Mouse (Mus musculus): Measurements from ENCODE around the gene Mrc2. TPM values are rescaled to one million over a fixed set of nuclear protein-coding genes. Genes with fewer than 3 reads are reported as not detected.

The Mrc2 gene
- polyA plus RNA-seq, 2 experiments: 0.28 to 0.80 TPM

DNA sequence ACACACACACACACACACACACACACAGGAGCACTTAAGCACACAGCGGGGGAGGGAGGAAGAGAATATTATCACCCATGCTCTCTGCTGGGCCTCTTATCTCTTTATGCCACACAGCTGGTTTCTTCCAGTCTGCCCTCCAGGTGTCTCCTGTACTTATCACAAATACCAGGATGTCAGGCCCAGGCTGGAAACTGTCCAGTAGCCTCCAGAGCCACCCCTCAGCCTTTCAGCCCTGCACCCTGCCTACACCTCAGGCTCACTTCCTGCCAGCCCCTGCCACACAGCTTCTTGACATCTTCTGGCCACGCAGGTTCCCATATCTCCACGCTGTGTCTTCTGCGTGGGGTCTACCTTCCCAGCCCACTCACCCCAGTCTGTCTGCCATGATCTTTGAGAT, 73.6 kb downstream of the Mrc2 start:
- peaks cover 44 to 51% of the 10 kb centered on the region in 2 experiments for H3K4me1 ChIP-seq (replicated peaks; ENCODE audit: control insufficient read depth in 2 of 2, insufficient read depth in 2 of 2, low read length in 1 of 2)
- H3K36me3 ChIP-seq (replicated peaks; ENCODE audit: control insufficient read depth, insufficient read depth, low read depth): no peaks in the 10 kb centered on the region
- TF ChIP-seq CTCF (IDR thresholded peaks at IDR 0.05; ENCODE audit: low read depth): no peak
- peak; percentile 96 for TF ChIP-seq EP300 (IDR thresholded peaks at IDR 0.05; ENCODE audit: low read depth)
- no peak overlapping the region for H3K4me3 ChIP-seq (ENCODE audit: insufficient read depth in 1 of 2, low read depth in 2 of 2, low read length in 2 of 2)
- peaks cover 15% of the 10 kb centered on the region for H3K27me3 ChIP-seq (ENCODE audit: control insufficient read depth, insufficient read depth, low read length)
- H3K27ac ChIP-seq: peak overlapping the region; percentile 92
- peak; percentile 95 for ATAC-seq (ENCODE audit: insufficient read depth)
- 15% methylated on average over 4 of the region's 4 CpGs for WGBS (ENCODE audit: insufficient replicate concordance)
- H3K9me3 ChIP-seq (ENCODE audit: control insufficient read depth, low read length): no peaks in the 10 kb centered on the region
- peak overlapping the region; percentile 59 for H3K4me2 ChIP-seq (ENCODE audit: low read depth)
- peak overlapping the region; percentile 58 for H3K9ac ChIP-seq (replicated peaks)
- DNase-seq (ENCODE audit: low read depth in 3 of 3, low spot score in 3 of 3): peak; percentile 89 to 93 (median 91)

DNA sequence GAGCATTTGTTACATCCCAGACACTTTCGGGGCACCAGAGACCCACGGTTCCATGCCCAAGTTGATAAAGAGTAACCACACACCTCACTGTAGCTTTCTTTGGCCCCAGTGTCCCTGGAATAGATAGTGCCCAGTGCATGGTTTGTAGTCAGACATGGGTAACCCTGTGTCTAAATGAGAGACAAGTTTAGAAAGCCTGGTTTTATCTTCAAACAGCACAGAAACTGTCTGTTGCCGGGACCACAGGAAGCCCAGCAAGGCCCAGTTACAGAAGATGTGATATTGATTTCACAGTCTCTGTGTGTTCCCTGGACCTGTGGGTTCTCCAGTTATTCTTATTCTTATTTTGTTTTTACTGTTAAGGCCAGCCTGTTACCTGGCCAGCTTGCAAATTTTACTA, 74.7 kb downstream of the Mrc2 start:
- Histone ChIP-seq H3K9ac (replicated peaks) (peak overlapping the region; percentile 10; the same call in 1 of the 2 replicates), H3K27me3 (ENCODE audit: control insufficient read depth, insufficient read depth, low read length) (peaks cover 15% of the 10 kb centered on the region), H3K36me3 (replicated peaks; ENCODE audit: control insufficient read depth, insufficient read depth, low read depth) (no peaks in the 10 kb centered on the region), H3K4me3 (ENCODE audit: insufficient read depth in 1 of 2, low read depth in 2 of 2, low read length in 2 of 2) (no peak overlapping the region), H3K4me2 (ENCODE audit: low read depth) (peak overlapping the region; percentile 21), H3K27ac (peak overlapping the region; percentile 92), H3K9me3 (ENCODE audit: control insufficient read depth, low read length) (no peaks in the 10 kb centered on the region), H3K4me1 (replicated peaks; ENCODE audit: control insufficient read depth in 2 of 2, insufficient read depth in 2 of 2, low read length in 1 of 2) (peaks cover 44 to 51% of the 10 kb centered on the region in 2 experiments)
- no peak; the same call in 1 of the 2 replicates for ATAC-seq (ENCODE audit: insufficient read depth)
- peak; percentile 48; the same call in 1 of the 2 replicates for TF ChIP-seq EP300 (IDR thresholded peaks at IDR 0.05; ENCODE audit: low read depth)
- TF ChIP-seq CTCF (IDR thresholded peaks at IDR 0.05; ENCODE audit: low read depth): no peak
- DNase-seq (ENCODE audit: low read depth in 3 of 3, low spot score in 3 of 3): no peak
- 9% methylated on average over 3 of the region's 3 CpGs for WGBS (ENCODE audit: insufficient replicate concordance)

DNA sequence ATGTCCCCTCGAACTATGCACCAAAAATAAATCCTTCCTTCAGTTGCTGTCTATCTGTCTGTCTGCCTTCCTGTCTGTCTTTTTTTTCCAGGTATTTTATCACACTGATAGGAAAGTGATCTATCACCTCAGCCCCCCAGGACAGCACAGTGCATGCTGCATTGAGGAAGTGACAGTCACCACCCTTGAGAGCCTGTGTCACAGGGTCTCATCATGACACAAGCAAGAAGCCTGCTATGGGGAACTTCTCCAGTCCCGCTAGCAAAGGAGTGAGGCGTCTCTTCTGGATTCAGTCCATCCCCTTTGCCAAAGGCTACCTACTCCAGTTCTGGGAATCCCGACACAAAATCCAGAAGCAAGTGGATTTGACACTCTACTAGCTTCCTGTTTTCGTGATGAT, 76.4 kb downstream of the Mrc2 start:
- ATAC-seq (ENCODE audit: insufficient read depth): no peak
- Histone ChIP-seq H3K9ac (replicated peaks) (no peak overlapping the region), H3K27me3 (ENCODE audit: control insufficient read depth, insufficient read depth, low read length) (peaks cover 9% of the 10 kb centered on the region), H3K4me2 (ENCODE audit: low read depth) (no peak overlapping the region), H3K4me3 (ENCODE audit: insufficient read depth in 1 of 2, low read depth in 2 of 2, low read length in 2 of 2) (no peak overlapping the region), H3K27ac (no peak overlapping the region), H3K4me1 (replicated peaks; ENCODE audit: control insufficient read depth in 2 of 2, insufficient read depth in 2 of 2, low read length in 1 of 2) (peaks cover 46 to 53% of the 10 kb centered on the region in 2 experiments), H3K9me3 (ENCODE audit: control insufficient read depth, low read length) (no peaks in the 10 kb centered on the region), H3K36me3 (replicated peaks; ENCODE audit: control insufficient read depth, insufficient read depth, low read depth) (no peaks in the 10 kb centered on the region)
- WGBS (ENCODE audit: insufficient replicate concordance): 51% methylated on average over 5 of the region's 5 CpGs
- DNase-seq (ENCODE audit: low read depth in 3 of 3, low spot score in 3 of 3): no peak
- TF ChIP-seq EP300 (IDR thresholded peaks at IDR 0.05; ENCODE audit: low read depth) (no peak), CTCF (IDR thresholded peaks at IDR 0.05; ENCODE audit: low read depth) (no peak)

DNA sequence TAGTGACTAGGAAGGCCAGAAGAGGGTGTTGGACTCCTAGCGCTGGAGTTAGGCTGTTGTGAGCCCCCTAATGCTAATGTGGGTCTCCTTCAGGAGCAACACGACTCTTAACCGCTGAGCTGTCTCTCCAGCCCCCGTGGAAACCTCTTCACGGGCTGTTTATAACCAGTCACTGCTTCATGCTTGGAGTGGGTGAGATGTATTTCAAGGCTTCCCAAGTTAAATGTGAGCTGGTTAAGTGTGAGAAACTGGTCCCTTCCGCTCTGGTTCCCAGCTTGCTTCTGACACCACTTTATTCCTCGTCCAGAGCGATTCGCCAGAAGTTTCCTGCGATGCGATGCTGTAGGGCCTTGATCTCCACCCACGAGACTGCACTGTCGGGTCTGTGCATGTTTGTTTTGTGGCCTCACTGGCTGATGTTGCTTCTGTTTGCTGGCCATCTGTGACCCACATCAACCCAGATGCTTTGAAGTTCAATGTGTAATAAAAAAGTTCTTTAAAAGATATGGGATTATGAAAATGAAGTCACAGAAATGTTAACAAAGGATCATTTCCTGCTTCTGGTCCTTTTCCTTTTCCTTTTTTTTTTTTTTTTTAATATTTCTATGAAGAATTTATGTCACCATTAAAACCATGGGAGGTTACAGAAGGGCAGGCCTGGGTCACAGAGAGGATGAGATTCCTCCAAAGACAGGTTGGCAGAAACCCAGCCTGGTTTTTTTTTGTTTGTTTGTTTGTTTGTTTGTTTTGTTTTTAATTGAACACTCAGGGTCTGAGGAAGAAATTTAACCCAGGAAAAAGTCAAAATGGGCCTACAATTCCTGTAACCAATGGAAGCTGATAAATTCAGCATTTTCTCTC, 77.3 kb downstream of the Mrc2 start:
- no peak for DNase-seq (ENCODE audit: low read depth in 3 of 3, low spot score in 3 of 3)
- Histone ChIP-seq H3K4me1 (replicated peaks; ENCODE audit: control insufficient read depth in 2 of 2, insufficient read depth in 2 of 2, low read length in 1 of 2) (peaks cover 48 to 53% of the 10 kb centered on the region in 2 experiments), H3K36me3 (replicated peaks; ENCODE audit: control insufficient read depth, insufficient read depth, low read depth) (no peaks in the 10 kb centered on the region), H3K4me2 (ENCODE audit: low read depth) (no peak overlapping the region), H3K27me3 (ENCODE audit: control insufficient read depth, insufficient read depth, low read length) (peaks cover 2% of the 10 kb centered on the region), H3K4me3 (ENCODE audit: insufficient read depth in 1 of 2, low read depth in 2 of 2, low read length in 2 of 2) (no peak overlapping the region), H3K9ac (replicated peaks) (no peak overlapping the region), H3K27ac (no peak overlapping the region), H3K9me3 (ENCODE audit: control insufficient read depth, low read length) (no peaks in the 10 kb centered on the region)
- no peak for ATAC-seq (ENCODE audit: insufficient read depth)
- TF ChIP-seq CTCF (IDR thresholded peaks at IDR 0.05; ENCODE audit: low read depth) (no peak), EP300 (IDR thresholded peaks at IDR 0.05; ENCODE audit: low read depth) (no peak)
- WGBS (ENCODE audit: insufficient replicate concordance): 84% methylated on average over 13 of the region's 13 CpGs

DNA sequence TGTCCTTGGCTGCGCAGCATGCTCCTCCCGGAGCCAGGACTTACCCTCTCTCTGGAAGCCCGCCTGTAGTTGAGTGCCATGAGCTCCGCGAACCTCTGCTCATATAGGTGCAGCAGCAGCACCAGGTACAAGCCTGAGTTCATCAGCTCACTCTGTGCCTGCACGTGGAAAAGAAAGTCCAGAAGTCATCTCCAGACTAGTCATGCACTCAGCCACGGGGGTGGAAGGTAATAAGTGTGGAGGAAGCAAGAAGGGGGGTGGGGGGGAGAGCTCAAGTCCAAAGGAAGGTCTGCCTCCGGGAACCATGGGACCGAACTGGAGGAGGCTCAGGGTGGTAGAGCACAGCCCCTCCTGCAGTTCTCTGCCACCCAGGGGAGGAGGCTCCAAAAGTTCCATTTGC, 79.4 kb downstream of the Mrc2 start:
- ATAC-seq (ENCODE audit: insufficient read depth) (no peak), DNase-seq (ENCODE audit: low read depth in 3 of 3, low spot score in 3 of 3) (no peak)
- Histone ChIP-seq H3K27me3 (ENCODE audit: control insufficient read depth, insufficient read depth, low read length) (no peaks in the 10 kb centered on the region), H3K27ac (no peak overlapping the region), H3K9ac (replicated peaks) (no peak overlapping the region), H3K4me1 (replicated peaks; ENCODE audit: control insufficient read depth in 2 of 2, insufficient read depth in 2 of 2, low read length in 1 of 2) (peaks cover 33 to 43% of the 10 kb centered on the region in 2 experiments), H3K9me3 (ENCODE audit: control insufficient read depth, low read length) (no peaks in the 10 kb centered on the region), H3K4me3 (ENCODE audit: insufficient read depth in 1 of 2, low read depth in 2 of 2, low read length in 2 of 2) (no peak overlapping the region), H3K4me2 (ENCODE audit: low read depth) (no peak overlapping the region), H3K36me3 (replicated peaks; ENCODE audit: control insufficient read depth, insufficient read depth, low read depth) (no peaks in the 10 kb centered on the region)
- TF ChIP-seq CTCF (IDR thresholded peaks at IDR 0.05; ENCODE audit: low read depth) (no peak), EP300 (IDR thresholded peaks at IDR 0.05; ENCODE audit: low read depth) (no peak)
- 76% methylated on average over 9 of the region's 9 CpGs for WGBS (ENCODE audit: insufficient replicate concordance)
